Mouse (Mus musculus): ENCODE measurements around the gene Abcc4. TPM values are rescaled to one million over a fixed set of nuclear protein-coding genes. Genes with fewer than 3 reads are reported as not detected.

Abcc4 gene
- polyA plus RNA-seq, 1 experiment from 2014 or later = 1.6 TPM

GRCm38 (mm10) chr14:118433848-118434247, 272.2 kb downstream of the Abcc4 start:
- H3K27me3 ChIP-seq = peaks cover 44% of the 10 kb centered on the region
- WGBS = 8% methylated on average over 6 of the region's 6 CpGs

More at GRCm38 (mm10) chr14:118433848-118434247, 272.2 kb downstream of the Abcc4 start:
- no peak overlapping the region for H3K4me2 ChIP-seq (replicated peaks)
- no peak overlapping the region for H3K27ac ChIP-seq
- H3K4me1 ChIP-seq (replicated peaks) = peaks cover 36% of the 10 kb centered on the region
- no peaks in the 10 kb centered on the region for H3K9me3 ChIP-seq
- no peak overlapping the region for H3K9ac ChIP-seq (replicated peaks)
- no peak overlapping the region for H3K4me3 ChIP-seq (replicated peaks)
- no peaks in the 10 kb centered on the region for H3K36me3 ChIP-seq
- no peak for ATAC-seq

Small RNA genes lying within 50 kb of the gene (microRNA-seq; reads per million reads assigned to microRNA genes)
- gene Mir6391 = not detected

Other genes with a start within 250 kb of the Abcc4 start
- gene Cldn10, start 81.7 kb upstream of the Abcc4 start, polyA plus RNA-seq (2015; fragmentation: Nextera tagmentation; extraction: Ambion mirVana) = 0.99 and 1.0 TPM in 2 replicates
- gene Dzip1, start 219.2 kb upstream of the Abcc4 start, polyA plus RNA-seq (2015; fragmentation: Nextera tagmentation; extraction: Ambion mirVana) = 50.8 and 54.1 TPM in 2 replicates
- gene Dnajc3, start 231.8 kb upstream of the Abcc4 start, polyA plus RNA-seq (2015; fragmentation: Nextera tagmentation; extraction: Ambion mirVana) = 17.0 and 19.1 TPM in 2 replicates

Measured in midbrain, embryonic 13.5 days (tissue).